Mouse (Mus musculus): ENCODE measurements around the gene Nos1ap.

Nos1ap gene

DNA sequence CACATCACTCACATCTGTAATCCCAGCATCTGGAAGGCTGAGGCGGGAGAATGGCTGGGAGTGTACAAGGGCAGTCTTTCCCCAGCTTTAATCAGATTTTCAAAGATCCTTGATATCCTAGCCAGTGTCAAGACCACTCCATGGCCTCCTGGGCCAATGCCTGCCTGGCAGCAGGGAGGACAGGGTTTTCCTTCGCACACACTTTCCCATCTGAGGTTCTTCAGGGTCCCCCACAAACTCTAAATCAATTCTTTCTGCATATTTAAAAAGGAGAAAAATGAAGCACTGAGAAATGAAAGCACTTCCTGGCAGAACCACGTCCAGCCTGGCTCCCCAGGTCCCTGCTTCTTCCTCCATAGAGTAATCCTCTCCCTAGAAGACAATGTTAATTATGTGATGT is 225.9 kb downstream of the Nos1ap start:
- DNase-seq (ENCODE audit: low read depth, low spot score) = no peak

DNA sequence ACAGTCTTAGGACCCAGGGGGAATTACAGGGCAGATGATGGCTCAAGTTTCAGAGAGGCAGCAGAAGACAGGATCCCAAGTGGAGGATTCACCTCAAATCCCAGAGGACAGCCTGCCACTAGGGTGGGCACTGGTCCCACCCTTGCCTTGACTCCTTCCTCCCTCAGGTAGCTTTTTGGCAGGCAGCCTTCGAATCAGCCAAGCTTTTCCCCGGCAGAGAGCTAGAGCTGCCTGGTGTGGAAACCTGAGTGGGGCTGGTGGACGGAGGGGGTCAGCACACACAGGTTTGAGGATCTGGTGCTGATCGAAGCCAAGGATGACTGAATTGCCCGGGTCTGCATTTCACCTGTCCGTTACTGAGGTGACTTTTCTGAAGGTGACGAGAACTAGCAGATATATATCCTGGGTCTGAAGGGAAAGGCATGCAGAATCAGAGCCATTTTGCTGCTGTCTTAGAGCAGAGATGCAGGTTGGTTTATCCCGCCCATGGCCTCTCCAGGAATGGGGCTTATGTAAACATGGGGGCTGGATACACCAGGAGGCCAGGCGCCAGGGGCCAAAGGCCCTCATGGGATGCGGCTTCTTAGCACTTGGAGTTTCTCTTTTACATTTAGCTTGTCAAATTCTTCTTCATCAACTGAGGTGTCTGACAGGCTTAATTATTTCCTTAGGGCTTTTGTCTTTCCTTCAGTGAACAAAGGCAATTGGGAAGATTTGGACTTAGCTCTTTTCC is 229.3 kb downstream of the Nos1ap start:
- DNase-seq (ENCODE audit: low read depth, low spot score) = no peak

DNA sequence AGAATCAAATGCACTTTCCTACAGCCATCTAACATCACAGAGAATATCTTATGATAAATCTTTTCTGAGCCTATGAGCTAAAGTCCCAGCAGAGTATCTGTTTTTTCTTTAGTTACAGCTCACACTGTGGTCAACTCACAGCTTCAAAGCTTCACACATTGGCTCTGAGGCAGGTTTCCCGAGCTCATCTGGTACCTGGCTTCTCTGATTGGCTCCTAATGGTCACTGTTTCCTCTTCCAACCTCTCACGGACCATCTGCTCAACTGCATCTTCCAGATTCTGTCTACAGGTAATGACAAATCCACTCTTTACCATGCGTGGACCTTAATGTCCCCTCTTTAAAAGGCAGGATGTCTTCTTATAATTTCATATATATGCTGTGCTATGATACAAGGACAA is 236.3 kb downstream of the Nos1ap start:
- no peak for DNase-seq (ENCODE audit: low read depth, low spot score)

DNA sequence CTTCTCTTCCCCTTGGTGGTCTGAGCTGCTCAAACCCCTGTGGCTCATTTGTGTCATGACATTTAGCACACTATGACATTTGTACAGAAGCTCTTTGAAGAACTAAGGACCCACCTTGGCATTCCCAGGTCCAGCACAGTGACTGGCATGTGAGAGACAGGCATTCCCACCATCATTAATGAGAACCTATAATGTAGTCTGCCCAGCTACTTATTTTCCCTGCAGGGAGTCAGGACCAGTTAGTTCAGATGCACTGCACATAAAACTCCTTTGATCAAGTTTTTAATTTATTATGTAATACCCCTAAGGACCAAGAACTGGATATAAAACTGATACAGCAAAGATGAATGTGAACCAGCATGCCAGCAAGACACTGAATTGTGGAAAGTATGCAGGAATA is 238.6 kb downstream of the Nos1ap start:
- DNase-seq (ENCODE audit: low read depth, low spot score) = no peak

DNA sequence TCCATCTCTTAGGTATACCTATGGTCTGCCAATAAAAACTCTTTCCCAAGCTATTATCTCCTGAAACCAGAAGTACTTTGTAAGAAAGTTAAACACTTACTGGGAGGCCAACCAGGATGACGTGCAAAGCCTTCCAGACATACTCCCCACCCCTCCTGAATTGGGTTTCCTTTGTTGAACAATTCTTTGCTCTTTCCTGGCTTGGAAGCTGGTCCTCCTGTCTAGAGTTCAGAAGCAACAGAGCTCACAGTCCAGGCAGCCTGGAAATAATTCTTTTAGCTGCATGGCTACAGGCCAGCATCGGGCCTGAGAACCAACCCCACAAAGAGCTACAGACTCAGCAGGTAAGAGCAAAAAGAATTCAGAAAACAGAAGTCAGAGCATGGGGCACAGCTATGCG is 243.4 kb downstream of the Nos1ap start:
- no peak for DNase-seq (ENCODE audit: low read depth, low spot score)

DNA sequence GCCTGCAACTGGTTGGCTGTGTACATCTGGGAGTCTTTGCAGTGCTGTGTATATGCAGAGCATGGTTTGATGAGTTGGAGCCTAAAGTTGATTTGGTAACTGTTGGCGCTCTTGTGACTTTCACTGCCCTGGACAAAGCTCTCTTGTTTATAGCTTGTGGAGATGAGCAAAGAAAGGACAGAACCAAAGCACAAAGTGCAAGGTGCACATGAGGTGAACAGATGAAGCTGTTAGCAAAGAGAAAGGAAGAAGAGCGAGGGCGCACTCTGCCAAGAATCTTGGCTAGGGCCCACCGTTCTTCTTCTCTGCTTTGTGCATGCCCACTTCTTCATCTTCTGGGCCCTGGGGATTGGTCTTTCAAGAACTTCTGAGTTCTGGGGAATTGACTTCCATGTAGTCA is 245.8 kb downstream of the Nos1ap start:
- no peak for DNase-seq (ENCODE audit: low read depth, low spot score)

DNA sequence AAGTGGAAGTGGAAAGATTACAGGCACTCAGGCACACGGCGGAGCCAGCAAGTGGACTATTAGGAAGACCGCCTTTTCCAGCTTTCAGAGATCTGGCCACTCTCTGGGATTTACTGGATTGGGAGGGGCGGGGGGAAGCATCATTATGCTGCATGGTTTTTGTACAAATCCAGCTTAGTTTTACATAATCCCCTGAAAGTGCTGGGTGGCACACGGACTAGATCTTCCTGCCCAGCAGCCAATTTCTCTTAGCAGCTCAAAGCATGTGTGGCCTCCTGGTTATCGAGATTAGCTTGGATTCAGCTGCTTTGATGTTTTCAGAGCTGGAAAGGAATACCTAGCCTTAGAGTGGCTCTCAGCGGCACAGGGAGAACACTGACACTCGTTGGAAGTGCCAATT is 246.6 kb downstream of the Nos1ap start:
- no peak for DNase-seq (ENCODE audit: low read depth, low spot score)

DNA sequence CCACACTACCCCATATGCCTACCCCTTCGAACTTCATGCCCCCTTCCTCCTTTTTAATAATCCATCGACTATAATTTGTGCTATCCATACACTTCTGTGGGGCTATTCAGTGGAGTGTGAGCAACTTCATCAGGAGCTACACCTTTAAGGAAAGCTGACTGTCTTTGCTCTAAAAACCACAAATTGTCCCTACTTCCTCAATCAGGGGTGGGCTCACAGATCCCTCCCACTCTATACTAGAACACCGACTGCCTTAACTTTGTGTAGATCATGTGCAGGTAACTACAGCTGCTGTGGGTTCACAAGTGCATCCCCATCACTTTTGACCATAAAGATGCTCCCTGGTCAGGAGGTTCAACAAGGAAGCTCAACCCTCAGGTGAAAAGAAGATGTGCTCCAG is 249.7 kb downstream of the Nos1ap start:
- no peak for DNase-seq (ENCODE audit: low read depth, low spot score)

DNA sequence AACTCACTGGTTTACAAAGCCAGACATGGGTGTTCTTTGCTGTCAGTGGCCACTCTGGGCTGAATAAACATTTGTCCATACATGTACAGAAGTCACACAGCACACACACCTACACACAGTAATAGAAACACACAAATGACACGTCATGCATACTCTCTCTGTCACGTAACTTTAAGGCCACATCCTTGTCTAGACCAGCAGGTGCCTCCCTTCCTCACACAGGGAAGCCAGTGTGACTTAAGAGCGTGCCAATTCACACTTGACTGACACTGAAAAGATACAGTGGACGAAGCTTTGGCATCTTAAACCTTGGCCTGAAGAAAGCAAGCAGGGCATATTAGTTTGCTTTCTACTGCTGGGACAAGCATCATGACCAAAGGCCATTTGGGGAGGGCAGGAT is 256.9 kb downstream of the Nos1ap start:
- no peak for DNase-seq (ENCODE audit: low read depth, low spot score)

DNA sequence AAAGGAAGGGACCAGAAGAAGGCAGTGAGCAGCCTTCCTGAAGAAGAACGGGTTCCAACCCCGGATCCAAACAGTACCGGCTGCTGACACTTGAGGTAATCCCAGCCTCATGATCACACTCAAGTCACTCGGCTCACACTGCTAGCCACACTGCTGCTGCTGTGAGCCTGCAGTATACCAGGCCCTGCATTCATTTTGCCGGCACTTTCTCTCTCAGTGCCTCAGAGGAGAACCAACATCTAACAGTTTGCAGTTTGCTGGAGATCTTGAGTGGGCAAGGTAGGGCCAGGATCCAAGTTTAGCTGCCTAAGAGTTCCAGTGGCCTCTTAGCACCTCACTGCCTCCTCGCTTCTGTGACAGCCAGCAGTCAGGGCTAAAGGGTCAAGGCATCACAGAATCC is 257.7 kb downstream of the Nos1ap start:
- DNase-seq (ENCODE audit: low read depth, low spot score) = no peak

DNA sequence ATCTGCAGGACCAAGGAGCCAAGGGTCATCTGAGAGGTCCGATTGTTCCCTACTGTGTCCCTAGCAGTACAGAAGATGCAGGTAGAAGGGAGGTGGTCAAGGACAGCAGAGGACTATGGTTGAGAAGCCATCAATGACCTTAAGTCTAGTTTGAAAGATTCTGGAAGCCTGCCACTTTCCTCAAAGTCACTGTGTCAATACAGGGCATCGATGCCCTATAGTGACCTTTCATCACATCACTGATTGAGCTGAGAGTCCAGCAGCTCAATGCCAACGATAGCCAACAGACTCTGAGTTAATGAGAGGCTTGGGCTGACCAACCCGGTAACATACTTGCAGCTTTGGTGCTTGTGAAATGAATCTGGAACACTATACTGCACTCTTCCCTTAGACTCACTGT is 264.4 kb downstream of the Nos1ap start:
- no peak for DNase-seq (ENCODE audit: low read depth, low spot score)

DNA sequence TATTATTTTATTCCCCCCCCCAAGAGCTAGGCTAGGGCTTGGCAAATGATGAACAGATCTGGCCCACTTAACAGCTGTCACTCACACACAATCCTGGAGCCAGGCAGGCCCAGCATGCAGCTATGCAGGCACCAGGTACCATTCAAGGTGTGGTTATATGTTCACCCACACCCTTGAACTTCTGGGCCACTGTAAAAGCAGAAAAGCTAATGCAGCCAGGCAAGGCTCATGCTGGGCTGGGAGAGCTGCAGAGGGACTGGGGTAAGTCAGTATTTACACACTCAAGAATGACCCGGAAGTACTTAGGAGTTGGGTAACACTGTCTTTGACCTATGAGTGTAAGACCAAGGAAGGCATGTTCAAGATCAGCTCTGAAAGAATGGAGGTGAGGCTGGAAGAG is 265.3 kb downstream of the Nos1ap start:
- DNase-seq (ENCODE audit: low read depth, low spot score) = no peak

DNA sequence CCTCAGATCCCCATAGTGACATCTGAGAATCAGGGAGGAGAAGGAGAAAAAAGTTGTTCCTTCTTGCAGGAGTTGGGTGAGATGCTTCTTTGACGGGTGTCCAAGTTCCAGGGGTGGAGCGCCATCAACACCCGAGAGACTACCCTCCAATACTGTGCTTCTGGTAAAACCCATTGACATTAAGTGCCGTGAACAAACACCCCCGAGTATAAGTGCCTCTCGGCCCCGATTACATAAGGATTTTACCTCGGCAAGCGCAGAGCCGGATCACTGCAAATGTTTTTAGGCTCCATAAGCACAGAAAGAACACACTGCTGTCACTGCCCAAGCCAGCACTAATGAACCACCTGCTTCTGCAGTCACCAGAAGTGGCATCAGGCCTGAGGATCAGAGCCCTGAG is 266.7 kb downstream of the Nos1ap start:
- no peak for DNase-seq (ENCODE audit: low read depth, low spot score)

DNA sequence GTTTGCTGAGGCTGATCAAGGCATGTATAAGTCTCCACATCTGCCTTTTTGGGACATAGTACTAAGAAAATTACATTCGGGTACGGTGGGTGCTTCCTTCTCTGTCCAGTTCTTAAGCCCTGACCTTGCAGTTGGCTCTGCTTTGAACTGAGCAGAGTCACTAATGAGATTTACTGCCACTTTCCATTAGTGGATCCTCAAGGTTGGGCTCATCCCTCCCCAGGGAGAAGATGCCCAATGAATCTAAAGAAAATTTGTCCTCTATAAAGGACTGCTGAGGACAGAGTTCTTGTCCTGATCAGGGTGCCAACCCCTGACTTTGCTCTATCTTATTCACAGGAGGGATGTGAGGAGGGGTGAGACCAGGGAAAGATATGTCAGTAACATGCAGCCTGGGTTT is 267.6 kb downstream of the Nos1ap start:
- DNase-seq (ENCODE audit: low read depth, low spot score) = no peak

DNA sequence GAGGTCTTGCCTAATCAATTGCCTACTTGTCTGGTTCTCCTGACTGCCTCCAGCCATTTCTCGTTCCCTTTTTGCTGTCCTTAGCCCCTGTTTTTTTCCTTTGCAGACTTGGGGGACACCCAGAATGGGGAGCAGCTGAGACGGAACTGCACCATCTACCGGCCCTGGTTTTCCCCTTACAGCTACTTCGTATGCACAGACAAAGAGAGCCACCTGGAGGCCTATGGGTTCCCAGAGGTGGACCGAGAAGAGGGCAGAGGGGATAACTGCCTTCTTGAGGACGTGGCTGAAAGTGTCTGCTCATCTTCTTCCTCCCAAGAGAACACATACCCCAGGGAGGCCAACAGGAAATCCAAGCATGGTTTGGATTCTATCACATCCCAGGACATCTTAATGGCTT is 278.2 kb downstream of the Nos1ap start:
- DNase-seq (ENCODE audit: low read depth, low spot score) = no peak

DNA sequence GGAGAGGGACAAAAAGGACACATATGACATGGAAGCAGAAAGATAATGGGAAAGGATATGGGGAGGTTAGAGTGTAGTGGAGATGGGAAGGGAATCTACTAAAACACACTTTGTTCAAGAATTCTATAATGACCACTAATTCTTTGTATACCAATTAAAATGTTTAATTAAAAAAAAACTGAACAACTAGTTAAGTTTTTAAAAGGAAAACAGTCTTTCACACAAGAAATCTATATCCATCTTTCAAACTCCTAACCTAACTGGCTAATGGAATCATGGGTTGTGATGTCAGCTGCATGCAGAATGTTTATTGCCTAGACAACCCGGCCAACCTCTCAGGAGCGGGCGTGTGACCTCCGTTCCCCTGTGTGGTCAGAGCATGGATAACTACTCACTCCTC is 281.2 kb downstream of the Nos1ap start, which contains the start of gene Spata46:
TSS of gene Spata46 (plus strand) at position 301 of the 400 bp plus-strand sequence.
- no peak for DNase-seq (ENCODE audit: low read depth, low spot score)

DNA sequence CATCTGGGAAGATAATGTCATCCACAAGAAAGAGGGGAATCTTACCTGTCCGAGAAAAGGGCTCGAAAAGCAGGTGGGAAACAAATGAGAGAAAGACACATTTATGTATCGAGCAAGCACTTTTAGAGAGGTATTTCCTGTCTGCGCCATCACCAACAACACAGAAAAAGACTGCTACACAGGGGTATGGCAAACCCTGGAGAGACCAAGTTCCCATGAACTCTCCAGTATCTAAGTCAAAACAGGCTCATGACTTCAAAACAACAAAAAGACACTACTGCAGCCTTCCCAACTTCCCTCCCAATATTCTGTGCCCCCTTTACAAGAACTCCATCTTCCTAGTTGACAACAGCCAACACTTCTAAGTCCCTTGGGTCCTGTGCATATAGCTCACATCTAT is 283.4 kb downstream of the Nos1ap start, which contains the start of gene Gm7694:
TSS of gene Gm7694 (minus strand) at position 101 of the 400 bp plus-strand sequence.
- DNase-seq (ENCODE audit: low read depth, low spot score) = no peak

DNA sequence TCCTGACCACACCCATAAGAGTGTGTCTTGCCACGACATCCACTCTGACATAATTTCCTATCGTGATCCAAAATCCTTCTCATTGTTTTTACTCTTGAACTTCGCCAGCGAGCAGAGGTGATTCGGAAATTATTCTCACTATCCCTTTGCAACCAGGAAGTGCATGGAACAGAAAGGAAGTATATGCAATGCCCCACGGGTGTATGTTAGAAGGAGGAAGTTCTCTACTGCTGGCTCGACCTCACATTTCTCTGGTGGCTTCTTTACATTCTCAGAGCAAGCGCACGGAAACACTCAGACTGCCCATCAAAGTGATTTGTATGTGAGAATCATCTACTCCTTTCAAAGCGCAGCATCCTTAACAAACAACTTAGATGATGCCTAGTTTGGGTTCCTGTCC is 284.7 kb downstream of the Nos1ap start:
- DNase-seq (ENCODE audit: low read depth, low spot score) = no peak

DNA sequence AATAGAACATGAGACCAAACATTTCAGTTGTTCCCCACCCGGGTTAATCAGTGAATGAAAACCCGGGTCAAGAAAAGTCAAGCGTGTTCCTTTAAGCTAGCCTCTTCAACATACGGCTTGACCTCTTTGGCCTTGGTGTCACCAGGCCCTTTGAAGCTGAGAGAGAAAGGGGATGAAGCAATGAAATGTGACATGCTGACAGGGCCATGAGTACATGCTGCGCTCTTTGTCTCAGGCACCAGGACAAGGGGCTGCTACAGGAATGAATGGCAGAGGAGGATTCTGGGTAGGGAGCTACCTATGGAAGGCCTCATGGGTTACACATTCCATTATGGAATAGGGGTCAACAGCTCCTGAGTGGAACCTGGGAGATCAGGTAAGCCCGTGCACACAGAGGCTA is 286.6 kb downstream of the Nos1ap start:
- DNase-seq (ENCODE audit: low read depth, low spot score) = no peak

DNA sequence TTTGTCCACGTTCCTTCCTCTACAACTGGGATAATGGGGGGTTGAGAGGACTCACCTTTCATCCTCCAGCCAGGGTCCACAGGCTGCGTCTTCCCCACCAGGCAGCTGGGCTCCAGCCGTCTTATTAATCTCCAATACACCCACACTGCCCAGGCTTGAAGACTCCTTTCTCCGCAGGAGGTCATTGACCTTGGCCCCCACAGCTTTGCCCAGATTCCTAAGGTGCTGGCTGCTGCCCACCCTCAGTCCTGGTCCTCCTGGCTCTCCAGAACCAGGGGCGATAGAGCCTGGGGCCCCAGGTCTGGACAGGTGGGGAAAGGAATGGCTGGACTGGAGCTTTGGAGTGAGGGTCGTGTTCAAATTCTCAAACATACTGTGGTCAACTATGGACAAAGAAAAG is 287.2 kb downstream of the Nos1ap start:
- no peak for DNase-seq (ENCODE audit: low read depth, low spot score)

DNA sequence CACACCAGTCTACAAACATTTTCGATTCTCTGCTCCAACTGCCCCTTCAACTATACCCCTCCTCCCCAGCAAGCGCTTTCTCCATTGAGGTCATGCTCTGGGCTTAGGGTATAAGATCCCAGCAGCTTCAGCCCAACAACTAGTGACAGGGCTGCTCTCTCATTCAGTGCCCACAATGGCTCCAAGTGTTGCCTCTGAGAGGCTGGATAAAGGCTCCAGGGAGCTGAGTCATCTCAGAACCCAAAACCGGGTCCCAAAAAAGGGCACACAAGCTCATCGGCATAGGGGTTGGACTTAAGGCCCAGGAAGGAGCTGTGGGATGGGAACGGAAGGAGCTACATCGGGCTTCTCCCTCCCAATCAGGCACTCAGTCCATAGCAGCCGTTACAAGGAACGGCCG is 288.0 kb downstream of the Nos1ap start:
- DNase-seq (ENCODE audit: low read depth, low spot score) = no peak

DNA sequence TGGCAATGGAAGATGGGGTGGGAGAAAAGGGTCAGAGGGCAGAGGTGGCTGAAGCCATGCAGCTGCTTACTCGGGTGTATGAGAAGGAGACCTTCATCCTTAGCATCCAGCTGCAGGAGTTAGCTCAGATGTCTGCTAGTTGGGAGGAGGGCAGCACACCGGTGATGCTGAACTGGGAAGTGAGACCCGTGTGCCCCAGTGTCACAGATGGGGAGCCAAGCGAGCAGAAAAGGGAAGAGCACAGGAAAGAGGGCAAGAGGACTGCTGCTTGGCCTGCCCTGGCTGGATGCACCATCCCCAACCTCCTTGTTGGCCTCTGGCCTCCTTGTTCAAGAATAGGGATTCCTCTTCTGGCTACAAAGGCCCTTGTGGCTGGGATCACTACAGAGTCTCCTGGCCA is 290.2 kb downstream of the Nos1ap start:
- DNase-seq (ENCODE audit: low read depth, low spot score) = no peak

DNA sequence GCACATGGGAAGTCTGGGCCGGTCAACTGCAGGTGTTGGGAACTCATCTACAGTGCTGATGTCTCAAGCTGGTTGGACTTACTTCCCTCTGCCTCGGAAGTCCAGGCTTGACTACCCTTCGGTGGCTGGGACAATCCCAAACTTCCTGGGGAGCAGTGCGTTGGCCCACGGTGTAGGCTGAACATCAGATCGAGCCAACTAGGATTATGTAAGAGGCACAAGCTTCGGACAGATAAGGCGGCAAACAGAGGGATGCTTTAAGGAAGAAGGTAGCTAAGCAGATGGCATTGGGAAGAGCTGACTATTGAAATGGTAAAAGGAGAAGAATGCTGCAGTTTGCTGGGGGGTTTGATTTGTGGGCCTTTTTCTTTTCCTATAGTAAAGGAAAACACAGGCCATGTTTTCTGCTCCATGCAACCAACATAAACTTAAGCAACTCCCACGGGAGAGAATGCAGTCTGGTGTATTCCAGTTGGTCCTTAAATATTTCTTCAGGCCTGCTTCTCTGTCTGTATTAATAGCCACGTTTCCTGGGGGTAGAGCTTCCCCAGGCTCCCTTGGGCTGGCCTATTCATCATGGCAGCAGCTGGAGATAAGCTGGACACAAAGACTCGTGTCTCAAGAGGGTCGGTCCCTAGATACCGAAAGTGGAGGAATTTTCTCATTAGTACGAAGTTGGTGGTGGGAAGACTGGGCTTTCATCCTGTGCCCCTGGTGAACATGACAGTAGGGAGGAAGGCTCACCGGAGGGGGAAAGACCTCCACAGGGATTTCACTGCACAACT is 294.7 kb downstream of the Nos1ap start:
- DNase-seq (ENCODE audit: low read depth, low spot score) = no peak
